In genomic region chr5:113306750-113307477, GRCm38 (mm10) we compare ENCODE assay signal across 10 mouse cellular contexts. TPM values are rescaled to one million over a fixed set of nuclear protein-coding genes. Genes with fewer than 3 reads are reported as not detected.
A peak's percentile ranks its signal among the peaks of the same experiment; 100 is the strongest.
DNase-seq lines count a peak whose midpoint lies in the region; ATAC-seq and TF ChIP-seq lines count a peak whose summit lies in the region.
"Had no signal": no experiment of that assay in that cellular context is flagged by ENCODE, and none has a peak within 500 bp of the region (broad histone marks: within the 10 kb centered on the region; RNA-seq: fewer than 3 reads in every experiment).

No protein-coding gene starts in this region.

- no peak for TF ChIP-seq POLR2A in testis, adult 2 months (IDR thresholded peaks at IDR 0.05; ENCODE audit: control insufficient read depth, low read depth, low read length)

- peak; percentile 58 for ATAC-seq in embryonic facial prominence, embryonic 14.5 days (ENCODE audit: low read depth)
- peak; percentile 79 for ATAC-seq in hindbrain, embryonic 15.5 days (ENCODE audit: low FRiP score, low read depth)
- ATAC-seq in midbrain, embryonic 12.5 days (ENCODE audit: low FRiP score, low read depth) = peak; percentile 81
- ATAC-seq: Patski had no signal

- H3K36me3 ChIP-seq in testis, adult 2 months (ENCODE audit: control insufficient read depth, insufficient read depth, low read length) = no peaks in the 10 kb centered on the region
- H3K36me3 ChIP-seq in embryonic facial prominence, embryonic 14.5 days (ENCODE audit: control insufficient read depth, insufficient read depth, low read length) = no peaks in the 10 kb centered on the region
- no peaks in the 10 kb centered on the region for H3K36me3 ChIP-seq in hindbrain, embryonic 15.5 days
- no peaks in the 10 kb centered on the region for H3K36me3 ChIP-seq in midbrain, embryonic 12.5 days

- H3K4me1 ChIP-seq in testis, adult 2 months (ENCODE audit: control insufficient read depth, insufficient read depth, low read length) = peaks cover 14% of the 10 kb centered on the region
- H3K4me1 ChIP-seq in embryonic facial prominence, embryonic 14.5 days (ENCODE audit: control insufficient read depth, insufficient read depth, low read length) = peaks cover 6% of the 10 kb centered on the region; the same call in 1 of the 2 replicates
- H3K4me1 ChIP-seq in hindbrain, embryonic 15.5 days (replicated peaks) = peaks cover 44% of the 10 kb centered on the region
- H3K4me1 ChIP-seq in midbrain, embryonic 12.5 days = peaks cover 47% of the 10 kb centered on the region

- WGBS in embryonic facial prominence, embryonic 14.5 days = 1% methylated on average over 25 of the region's 25 CpGs
- 2% methylated on average over 25 of the region's 25 CpGs for WGBS in hindbrain, embryonic 15.5 days
- 2% methylated on average over 25 of the region's 25 CpGs for WGBS in midbrain, embryonic 12.5 days

- H3K27me3 ChIP-seq in testis, adult 2 months (ENCODE audit: control insufficient read depth, insufficient read depth, low read length) = no peaks in the 10 kb centered on the region
- peaks cover 18% of the 10 kb centered on the region for H3K27me3 ChIP-seq in embryonic facial prominence, embryonic 14.5 days (replicated peaks; ENCODE audit: control insufficient read depth, insufficient read depth, low read length)
- H3K27me3 ChIP-seq in hindbrain, embryonic 15.5 days = no peaks in the 10 kb centered on the region
- peaks cover 40% of the 10 kb centered on the region for H3K27me3 ChIP-seq in midbrain, embryonic 12.5 days

- H3K27ac ChIP-seq in testis, adult 2 months (ENCODE audit: control insufficient read depth, insufficient read depth, low read depth, low read length) = no peak overlapping the region
- H3K27ac ChIP-seq in embryonic facial prominence, embryonic 14.5 days (replicated peaks; ENCODE audit: low read depth, low read length) = no peak overlapping the region; the same call in 1 of the 2 replicates
- H3K27ac ChIP-seq in hindbrain, embryonic 15.5 days (replicated peaks) = peak overlapping the region; percentile 90
- H3K27ac ChIP-seq in midbrain, embryonic 12.5 days (replicated peaks) = peak overlapping the region; percentile 94
- H3K27ac ChIP-seq: liver, embryonic 14.5 days had no signal

- peak overlapping the region; percentile 47; the same call in 1 of the 2 replicates for H3K9ac ChIP-seq in embryonic facial prominence, embryonic 14.5 days (ENCODE audit: low read depth, low read length)
- peak overlapping the region; percentile 15; the same call in 1 of the 2 replicates for H3K9ac ChIP-seq in hindbrain, embryonic 15.5 days
- H3K9ac ChIP-seq in midbrain, embryonic 12.5 days (replicated peaks) = peak overlapping the region; percentile 46; the same call in 1 of the 2 replicates
- H3K9ac ChIP-seq: liver, embryonic 14.5 days had no signal

- no peaks in the 10 kb centered on the region for H3K9me3 ChIP-seq in embryonic facial prominence, embryonic 14.5 days (ENCODE audit: control insufficient read depth, low read length)
- H3K9me3 ChIP-seq in hindbrain, embryonic 15.5 days = no peaks in the 10 kb centered on the region
- H3K9me3 ChIP-seq in midbrain, embryonic 12.5 days = no peaks in the 10 kb centered on the region

- no peak for TF ChIP-seq CTCF in testis, adult 2 months (IDR thresholded peaks at IDR 0.05; ENCODE audit: control insufficient read depth, insufficient read depth, insufficient replicate concordance, low read depth, low read length)

- H3K4me3 ChIP-seq in testis, adult 2 months (ENCODE audit: control insufficient read depth, low read depth, low read length) = peak overlapping the region; percentile 50
- H3K4me3 ChIP-seq in embryonic facial prominence, embryonic 14.5 days (ENCODE audit: low read depth, low read length) = peak overlapping the region; percentile 24
- H3K4me3 ChIP-seq in hindbrain, embryonic 15.5 days = peak overlapping the region; percentile 29
- peak overlapping the region; percentile 40 for H3K4me3 ChIP-seq in midbrain, embryonic 12.5 days

- H3K4me2 ChIP-seq in embryonic facial prominence, embryonic 14.5 days (ENCODE audit: low read depth, low read length) = peak overlapping the region; percentile 50
- peak overlapping the region; percentile 61 for H3K4me2 ChIP-seq in hindbrain, embryonic 15.5 days
- H3K4me2 ChIP-seq in midbrain, embryonic 12.5 days (replicated peaks) = peak overlapping the region; percentile 63

- no peak for DNase-seq in testis, postnatal 14 days (ENCODE audit: low spot score)
- DNase-seq in embryonic facial prominence, embryonic 14.5 days (ENCODE audit: low spot score) = peak; percentile 87
- peak; percentile 88 to 92 for DNase-seq in layer of hippocampus, postnatal 14 days (ENCODE audit: low spot score in 2 of 2)
- peak; percentile 12 for DNase-seq in yolk sac, embryonic 10.5 days (ENCODE audit: low spot score)
- no peak for DNase-seq in thymus, postnatal 10 days (ENCODE audit: low spot score in 2 of 2)

RNA-seq across cellular contexts. Expression of gene Sgsm1, which starts 3.7 kb away (rescaled TPM):
- polyA plus RNA-seq in testis, adult 2 months (2012; rRNA removed) = 1.8 and 2.2 TPM in 2 replicates
- polyA plus RNA-seq in embryonic facial prominence, embryonic 14.5 days (2014; fragmentation: Nextera tagmentation; extraction: Ambion mirVana) = 2.0 and 3.5 TPM in 2 replicates
- polyA plus RNA-seq in hindbrain, embryonic 15.5 days (2015; fragmentation: Nextera tagmentation; extraction: Ambion mirVana) = 20.6 and 21.1 TPM in 2 replicates
- total RNA-seq in layer of hippocampus, postnatal 14 days (2021) = 10 to 100 TPM; 67.8 to 73.2 TPM
- 16.1 and 19.5 TPM in 2 replicates for polyA plus RNA-seq in midbrain, embryonic 12.5 days (2016; fragmentation: Nextera tagmentation; extraction: Ambion mirVana)

RNA-seq across cellular contexts. Expression of gene Aym1, which starts 50.2 kb away (rescaled TPM):
- 10.8 and 12.8 TPM in 2 replicates for polyA plus RNA-seq in testis, adult 2 months (2012; rRNA removed)
- not detected in 2 replicates for polyA plus RNA-seq in embryonic facial prominence, embryonic 14.5 days (2014; fragmentation: Nextera tagmentation; extraction: Ambion mirVana)
- polyA plus RNA-seq in hindbrain, embryonic 15.5 days (2015; fragmentation: Nextera tagmentation; extraction: Ambion mirVana) = not detected in 2 replicates
- not detected for total RNA-seq in layer of hippocampus, postnatal 14 days (2021)
- polyA plus RNA-seq in midbrain, embryonic 12.5 days (2016; fragmentation: Nextera tagmentation; extraction: Ambion mirVana) = not detected in 2 replicates
- polyA plus RNA-seq: liver, embryonic 14.5 days; Patski had no signal

Comparison
In these comparisons a context has a peak if more than half of its experiments do, and no peak if none do; other contexts are left out.
1. H3K27ac ChIP-seq: peak in hindbrain, embryonic 15.5 days (single experiment) and midbrain, embryonic 12.5 days (single experiment); none in testis, adult 2 months (single experiment) and embryonic facial prominence, embryonic 14.5 days (single experiment).
2. DNase-seq: peak in embryonic facial prominence, embryonic 14.5 days (single experiment), layer of hippocampus, postnatal 14 days (2 of 2) and yolk sac, embryonic 10.5 days (single experiment); none in testis, postnatal 14 days (single experiment) and thymus, postnatal 10 days (0 of 2).
3. RNA of gene Aym1, which starts 50.2 kb away (polyA plus RNA-seq): 10.8 to 12.8 TPM in testis, adult 2 months; not detected in midbrain, embryonic 12.5 days, not detected in embryonic facial prominence, embryonic 14.5 days and not detected in hindbrain, embryonic 15.5 days; every median in the first group is over 10 times any median in the second.
4. Peak in every context shown above with its lines, with median percentiles within 50 percentile points of each other: H3K4me3 ChIP-seq, ATAC-seq, H3K4me2 ChIP-seq and H3K9ac ChIP-seq.